ENCODE assay signal across 22 mouse cellular contexts in genomic region chr8:72110876-72111275, GRCm38 (mm10). TPM values are rescaled to one million over a fixed set of nuclear protein-coding genes. Genes with fewer than 3 reads are reported as not detected.
DNase-seq lines count a peak whose midpoint lies in the region; ATAC-seq lines count a peak whose summit lies in the region.
"Had no signal": no experiment of that assay in that cellular context is flagged by ENCODE, and none has a peak within 500 bp of the region (broad histone marks: within the 10 kb centered on the region; RNA-seq: fewer than 3 reads in every experiment).

No protein-coding gene starts in this region.

- ATAC-seq in hematopoietic stem cell, adult 5-6 weeks (replicated peaks in 1 of 2; ENCODE audit: insufficient read depth in 1 of 2, low FRiP score in 2 of 2, low TSS enrichment in 1 of 2, low read depth in 1 of 2, poor library complexity in 2 of 2, severe bottlenecking in 2 of 2), result peak; percentile 12 to 42; a peak in 1 of 4 replicates
- ATAC-seq: activated CD4-positive, CD25-positive, alpha-beta regulatory T cell, adult 4 months; forebrain, embryonic 15.5 days; liver, postnatal 0 days; midbrain, embryonic 15.5 days had no signal

- DNase-seq in A20 (ENCODE audit: low read depth, low spot score), result peak; percentile 92
- DNase-seq in ES-CJ7 (ENCODE audit: low read depth, low spot score), result peak; percentile 1
- peak; percentile 33 to 53 for DNase-seq in spleen, adult 18-20 months
- no peak for DNase-seq in liver
- no peak for DNase-seq in right cerebral cortex, postnatal 10 days (ENCODE audit: low spot score in 2 of 2)
- no peak for DNase-seq in layer of hippocampus, adult 11-12 months (ENCODE audit: low spot score)
- DNase-seq: adrenal gland, postnatal 10 days; cerebellum, adult 8-10 months; gastrocnemius, postnatal 10 days; heart, postnatal 14 days; kidney, adult 18-20 months; kidney, postnatal 10 days; liver, postnatal 0 days; lung, postnatal 10 days; right cerebral cortex, adult 18-20 months had no signal

RNA-seq across cellular contexts. Expression of gene Olfr374, which starts 4.0 kb away (rescaled TPM):
- not detected in 2 replicates for total RNA-seq in hematopoietic stem cell, adult 5-6 weeks (2017)
- total RNA-seq: adrenal gland, postnatal 10 days; gastrocnemius, postnatal 10 days; heart, adult 18-20 months; heart, postnatal 14 days; layer of hippocampus, adult 18-20 months; layer of hippocampus, postnatal 25 days had no signal

RNA-seq across cellular contexts. Expression of gene Tpm4, which starts 23.9 kb away (rescaled TPM):
- 51.1 and 73.7 TPM in 2 replicates for total RNA-seq in hematopoietic stem cell, adult 5-6 weeks (2017)

RNA-seq across cellular contexts. Expression of gene Olfr373, which starts 27.9 kb away (rescaled TPM):
- total RNA-seq in hematopoietic stem cell, adult 5-6 weeks (2017), result not detected in 2 replicates
- total RNA-seq: adrenal gland, postnatal 10 days; gastrocnemius, postnatal 10 days; heart, adult 18-20 months; heart, postnatal 14 days; layer of hippocampus, adult 18-20 months; layer of hippocampus, postnatal 25 days had no signal

RNA-seq across cellular contexts. Expression of gene Rab8a, which starts 50.1 kb away (rescaled TPM):
- total RNA-seq in hematopoietic stem cell, adult 5-6 weeks (2017), result 317 and 486 TPM in 2 replicates

Comparison
In these comparisons a context has a peak if more than half of its experiments do, and no peak if none do; other contexts are left out.
1. DNase-seq: peak in A20 (single experiment), ES-CJ7 (single experiment) and spleen, adult 18-20 months (2 of 2); none in liver (single experiment), right cerebral cortex, postnatal 10 days (0 of 2) and layer of hippocampus, adult 11-12 months (single experiment).